ENCODE assay signal across 12 mouse cellular contexts in the genomic region with DNA sequence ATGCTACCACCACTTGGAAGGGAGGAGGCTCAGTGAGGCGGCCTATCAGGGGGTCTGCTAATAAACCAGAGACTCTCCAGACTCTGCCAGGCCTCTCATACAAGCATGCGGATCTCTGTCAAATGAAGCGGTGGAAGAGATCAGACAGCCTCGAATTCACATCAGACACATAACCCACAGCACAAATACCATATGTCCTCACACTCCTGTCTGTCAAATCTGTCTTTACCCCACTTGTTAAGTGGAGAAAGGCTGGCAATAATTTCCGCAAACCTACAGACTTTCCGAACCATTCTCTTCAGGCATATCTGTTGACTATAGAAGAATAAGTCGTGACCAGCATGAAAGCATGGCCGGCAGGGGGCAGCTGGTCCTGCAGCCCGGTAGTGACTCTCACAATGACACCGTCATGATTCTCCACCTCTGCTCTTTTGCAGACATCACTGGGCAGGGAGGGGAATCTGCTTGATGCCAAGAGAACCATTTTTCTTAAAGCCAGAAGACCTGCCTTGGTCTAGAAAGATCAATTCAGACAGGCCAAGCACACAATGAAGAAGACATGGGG. TPM values are rescaled to one million over a fixed set of nuclear protein-coding genes. Genes with fewer than 3 reads are reported as not detected.
DNase-seq lines count a peak whose midpoint lies in the region; ATAC-seq and TF ChIP-seq lines count a peak whose summit lies in the region.
"Had no signal": no experiment of that assay in that cellular context is flagged by ENCODE, and none has a peak within 500 bp of the region (broad histone marks: within the 10 kb centered on the region; RNA-seq: fewer than 3 reads in every experiment).

No protein-coding gene starts in this region.

- H3K4me3 ChIP-seq in heart, postnatal 0 days (ENCODE audit: low read depth, low read length), result no peak overlapping the region
- no peak overlapping the region for H3K4me3 ChIP-seq in heart, embryonic 11.5 days (ENCODE audit: low read depth, low read length)
- no peak overlapping the region for H3K4me3 ChIP-seq in liver, postnatal 0 days (ENCODE audit: low read depth, low read length)
- no peak overlapping the region for H3K4me3 ChIP-seq in liver, embryonic 11.5 days (ENCODE audit: low read depth, low read length)
- H3K4me3 ChIP-seq: heart, embryonic 10.5 days had no signal

- no peak overlapping the region for H3K27ac ChIP-seq in heart, postnatal 0 days (ENCODE audit: low read depth)
- no peak overlapping the region for H3K27ac ChIP-seq in heart, embryonic 11.5 days (ENCODE audit: low read depth, low read length)
- H3K27ac ChIP-seq in liver, postnatal 0 days (ENCODE audit: low read depth), result no peak overlapping the region
- no peak overlapping the region for H3K27ac ChIP-seq in liver, embryonic 11.5 days (ENCODE audit: low read depth, low read length)
- H3K27ac ChIP-seq: heart, embryonic 10.5 days had no signal

- H3K9ac ChIP-seq in heart, postnatal 0 days (replicated peaks; ENCODE audit: low read depth, low read length), result no peak overlapping the region
- H3K9ac ChIP-seq in heart, embryonic 11.5 days (ENCODE audit: low read depth, low read length), result no peak overlapping the region
- H3K9ac ChIP-seq in liver, postnatal 0 days (replicated peaks), result no peak overlapping the region
- H3K9ac ChIP-seq in liver, embryonic 11.5 days (ENCODE audit: low read depth, low read length), result no peak overlapping the region

- H3K36me3 ChIP-seq in heart, postnatal 0 days (replicated peaks; ENCODE audit: control insufficient read depth, insufficient read depth, low read length), result no peaks in the 10 kb centered on the region
- H3K36me3 ChIP-seq in heart, embryonic 11.5 days (ENCODE audit: control insufficient read depth, insufficient read depth, low read length), result no peaks in the 10 kb centered on the region
- H3K36me3 ChIP-seq in liver, postnatal 0 days (replicated peaks; ENCODE audit: insufficient read depth, low read length), result peaks cover 65% of the 10 kb centered on the region
- H3K36me3 ChIP-seq in liver, embryonic 11.5 days (ENCODE audit: control insufficient read depth, insufficient read depth, low read length), result 0 out of 2 replicates have a peak, but pooled peaks cover 3% of the 10 kb centered on the region
- H3K36me3 ChIP-seq: heart, embryonic 10.5 days had no signal

- ATAC-seq in heart, postnatal 0 days (ENCODE audit: insufficient read depth, low read depth), result no peak
- ATAC-seq in heart, embryonic 11.5 days (replicated peaks; ENCODE audit: insufficient number of reproducible peaks, low FRiP score, low TSS enrichment), result no peak
- ATAC-seq in liver, postnatal 0 days, result no peak
- ATAC-seq in liver, embryonic 11.5 days (replicated peaks; ENCODE audit: low FRiP score), result no peak

- no peaks in the 10 kb centered on the region for H3K9me3 ChIP-seq in heart, postnatal 0 days (replicated peaks; ENCODE audit: control insufficient read depth, low read length)
- H3K9me3 ChIP-seq in heart, embryonic 11.5 days (replicated peaks; ENCODE audit: control insufficient read depth, low read length), result no peaks in the 10 kb centered on the region
- no peaks in the 10 kb centered on the region for H3K9me3 ChIP-seq in liver, postnatal 0 days (ENCODE audit: low read length)
- H3K9me3 ChIP-seq in liver, embryonic 11.5 days (ENCODE audit: control insufficient read depth, low read length), result no peaks in the 10 kb centered on the region
- H3K9me3 ChIP-seq: heart, embryonic 10.5 days had no signal

- peak; percentile 26; the same call in 1 of the 2 replicates for TF ChIP-seq CTCF in heart, postnatal 0 days (IDR thresholded peaks at IDR 0.05; ENCODE audit: low read depth)
- peak; percentile 52 for TF ChIP-seq CTCF in liver, postnatal 0 days (IDR thresholded peaks at IDR 0.05; ENCODE audit: low read depth)

- no peak overlapping the region for H3K4me2 ChIP-seq in heart, postnatal 0 days (ENCODE audit: low read depth, low read length)
- H3K4me2 ChIP-seq in heart, embryonic 11.5 days, result no peak overlapping the region
- no peak overlapping the region for H3K4me2 ChIP-seq in liver, postnatal 0 days (ENCODE audit: low read depth, low read length)
- H3K4me2 ChIP-seq in liver, embryonic 11.5 days, result no peak overlapping the region

- H3K4me1 ChIP-seq in heart, postnatal 0 days (ENCODE audit: control insufficient read depth, insufficient read depth), result peaks cover 4% of the 10 kb centered on the region; the same call in 1 of the 2 replicates
- peaks cover 11% of the 10 kb centered on the region for H3K4me1 ChIP-seq in heart, embryonic 11.5 days (ENCODE audit: control insufficient read depth, insufficient read depth, low read length)
- peaks cover 23% of the 10 kb centered on the region for H3K4me1 ChIP-seq in liver, postnatal 0 days (ENCODE audit: insufficient read depth)
- peaks cover 24% of the 10 kb centered on the region for H3K4me1 ChIP-seq in liver, embryonic 11.5 days (replicated peaks; ENCODE audit: control insufficient read depth, insufficient read depth, low read length)

- TF ChIP-seq EP300 in heart, postnatal 0 days (IDR thresholded peaks at IDR 0.05; ENCODE audit: low read depth), result no peak
- no peak for TF ChIP-seq EP300 in liver, postnatal 0 days (IDR thresholded peaks at IDR 0.05; ENCODE audit: low read depth)

- DNase-seq in heart, postnatal 0 days (ENCODE audit: low spot score), result no peak
- no peak for DNase-seq in liver, postnatal 0 days
- no peak for DNase-seq in liver, embryonic 11.5 days (ENCODE audit: low spot score)
- peak; percentile 37 for DNase-seq in R1 (ENCODE audit: low read depth, low spot score)
- DNase-seq in embryo, embryonic 11 days, result peak; percentile 28
- DNase-seq in thymus, postnatal 10 days (ENCODE audit: low spot score in 2 of 2), result no peak
- DNase-seq: lung, postnatal 14 days; thymus, postnatal 4 days had no signal

- 75% methylated on average over 10 of the region's 10 CpGs for WGBS in heart, postnatal 0 days
- 68% methylated on average over 10 of the region's 10 CpGs for WGBS in heart, embryonic 11.5 days (ENCODE audit: insufficient replicate concordance)
- WGBS in liver, postnatal 0 days (ENCODE audit: insufficient replicate concordance), result 78% methylated on average over 10 of the region's 10 CpGs
- 74% methylated on average over 10 of the region's 10 CpGs for WGBS in liver, embryonic 11.5 days

- H3K27me3 ChIP-seq in heart, postnatal 0 days (ENCODE audit: control insufficient read depth, insufficient read depth, low read length), result no peaks in the 10 kb centered on the region
- peaks cover 7% of the 10 kb centered on the region; the same call in 1 of the 2 replicates for H3K27me3 ChIP-seq in heart, embryonic 11.5 days (ENCODE audit: control insufficient read depth, insufficient read depth, low read length)
- H3K27me3 ChIP-seq in liver, postnatal 0 days (ENCODE audit: insufficient read depth, low read length), result no peaks in the 10 kb centered on the region
- no peaks in the 10 kb centered on the region for H3K27me3 ChIP-seq in liver, embryonic 11.5 days (replicated peaks; ENCODE audit: control insufficient read depth, insufficient read depth, low read length)
- H3K27me3 ChIP-seq: CH12.LX had no signal

RNA-seq across cellular contexts. Expression of gene Efcab10, which starts 58.0 kb away (rescaled TPM):
- total RNA-seq in heart, postnatal 0 days (2014; rRNA removed; ENCODE audit: low replicate concordance), result not detected in 2 replicates
- 0.73 TPM in 1 of 2 replicates, not detected in the other for polyA plus RNA-seq in heart, postnatal 0 days (2015; fragmentation: Nextera tagmentation; extraction: Ambion mirVana)
- polyA plus RNA-seq in heart, embryonic 11.5 days (2014; fragmentation: Nextera tagmentation; extraction: Ambion mirVana), result not detected in 2 replicates
- polyA plus RNA-seq in liver, postnatal 0 days (2015; fragmentation: Nextera tagmentation; extraction: Ambion mirVana), result not detected in 2 replicates
- not detected in 2 replicates for polyA plus RNA-seq in liver, embryonic 11.5 days (2014; fragmentation: Nextera tagmentation; extraction: Ambion mirVana)
- total RNA-seq: CH12.LX had no signal
- polyA plus RNA-seq: large intestine, adult 2 months had no signal

Comparison
In these comparisons a context has a peak if more than half of its experiments do, and no peak if none do; other contexts are left out.
1. DNase-seq: peak in R1 (single experiment) and embryo, embryonic 11 days (single experiment); none in heart, postnatal 0 days (single experiment), liver, postnatal 0 days (single experiment), liver, embryonic 11.5 days (single experiment) and thymus, postnatal 10 days (0 of 2).